Mouse (Mus musculus): Measurements from ENCODE around the gene Galnt2. TPM values are rescaled to one million over a fixed set of nuclear protein-coding genes. Genes with fewer than 3 reads are reported as not detected.

Galnt2 gene
- total RNA-seq, 2 experiments from 2014 or later, result 91.8 to 106 TPM

DNA sequence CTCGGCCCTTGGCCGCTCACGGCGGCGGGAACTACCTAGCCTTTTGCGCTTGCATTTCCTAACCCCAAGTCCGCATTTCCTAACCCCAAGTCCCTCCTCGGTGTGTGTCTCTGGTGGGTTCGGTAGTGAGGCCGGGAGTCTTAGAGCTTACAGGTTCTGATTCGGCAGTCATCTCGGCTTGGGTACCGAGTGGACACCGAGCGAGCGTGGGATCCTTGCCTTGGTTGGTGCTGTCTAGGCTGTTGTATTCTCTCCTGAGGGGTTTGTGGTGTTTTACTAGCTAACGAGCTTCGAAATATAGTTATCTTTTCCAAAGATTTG, 1.0 kb downstream of the Galnt2 start:
- DNase-seq, result no peak
- intact Hi-C loops (cut with DNase I), result loop anchor here (5.0 kb wide), 3 partner anchors 115 to 180 kb away; no protein-coding TSS in a partner anchor

DNA sequence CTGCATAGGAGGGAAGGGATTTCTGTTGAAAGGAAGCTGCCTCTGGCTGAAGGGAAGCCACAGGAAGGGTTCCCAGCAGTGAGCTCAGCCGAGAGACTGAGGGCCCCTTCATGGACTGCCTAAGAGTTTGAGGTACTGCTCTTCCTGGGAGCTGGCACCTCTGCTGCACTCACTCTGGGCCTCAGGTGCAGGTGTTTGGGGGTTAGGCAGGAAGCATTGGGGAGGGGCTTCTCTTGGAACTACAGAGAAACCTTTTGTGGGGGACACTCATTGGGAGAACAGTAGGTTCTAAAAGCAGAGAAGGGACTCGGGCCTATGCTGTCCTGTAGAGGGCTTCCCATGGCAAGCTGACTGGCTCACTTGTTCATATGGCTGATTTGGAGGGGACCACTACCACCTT, 3.3 kb downstream of the Galnt2 start:
- intact Hi-C loops (cut with DNase I), result loop anchor here (5.0 kb wide), 3 partner anchors 113 to 182 kb away; no protein-coding TSS in a partner anchor

DNA sequence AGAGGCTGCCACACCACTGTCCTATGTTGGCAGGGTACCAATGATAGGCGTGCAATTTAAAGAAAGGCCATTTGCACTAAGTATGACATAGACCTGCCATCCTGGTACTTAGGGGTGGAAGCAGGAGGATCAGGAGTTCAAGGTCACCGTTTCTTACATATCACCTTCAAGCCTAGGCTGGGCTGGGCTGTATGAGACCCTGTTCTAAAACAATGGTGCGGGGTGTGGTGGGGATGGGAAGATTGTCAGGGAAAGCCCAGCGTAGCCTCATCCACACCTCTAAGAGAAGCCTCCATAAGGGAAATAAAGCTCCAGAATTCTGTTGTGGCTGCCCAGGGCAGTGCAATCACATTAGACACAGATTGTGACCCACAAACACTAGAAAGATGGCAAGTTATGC, 4.3 kb downstream of the Galnt2 start:
- no peak for DNase-seq
- intact Hi-C loops (cut with DNase I), result no loop called here

More for the DNA sequence above, 3.3 kb downstream of the Galnt2 start:
- no peak for DNase-seq

DNA sequence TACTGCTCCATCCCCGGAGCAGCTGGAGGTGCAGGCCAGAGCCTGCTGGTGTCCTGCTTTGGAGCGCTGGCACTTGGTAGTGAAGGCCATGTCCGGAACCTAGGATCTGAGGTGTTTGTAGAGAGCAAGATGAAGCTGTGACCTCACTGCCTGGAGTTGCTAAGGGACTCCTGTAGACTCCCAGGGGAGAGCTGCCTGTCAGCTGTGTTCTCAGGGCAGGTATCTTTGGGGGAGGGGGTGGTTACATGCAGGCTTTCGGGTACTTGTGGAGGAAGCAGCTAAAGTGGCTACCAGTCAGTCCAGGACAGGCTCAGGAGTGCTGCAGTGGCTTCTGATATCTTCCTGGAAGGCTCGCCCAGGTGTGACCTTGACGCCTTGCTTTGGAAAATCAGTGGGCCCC, 8.2 kb downstream of the Galnt2 start:
- intact Hi-C loops (cut with DNase I), result no loop called here

DNA sequence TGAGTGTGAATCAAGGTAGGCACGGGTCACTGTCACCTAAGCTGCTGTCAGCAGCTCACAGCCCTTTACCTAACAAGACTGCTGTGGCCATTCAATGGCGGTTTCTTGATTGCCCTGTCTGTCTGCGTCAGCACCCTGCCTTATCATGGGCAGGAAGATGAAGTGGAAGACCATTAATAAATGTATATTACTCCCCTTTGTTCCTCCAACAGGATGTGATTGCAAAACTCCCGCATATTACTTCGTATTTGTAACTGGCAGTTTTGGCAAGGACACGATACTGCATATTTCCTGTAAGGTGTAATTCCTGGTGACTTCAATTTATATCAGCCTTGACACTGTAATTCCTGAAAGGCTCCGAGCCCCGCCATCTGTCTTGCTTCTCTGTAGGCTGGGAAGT, 9.7 kb downstream of the Galnt2 start:
- DNase-seq, result no peak
- intact Hi-C loops (cut with DNase I), result no loop called here

More for the DNA sequence above, 8.2 kb downstream of the Galnt2 start:
- DNase-seq, result no peak

DNA sequence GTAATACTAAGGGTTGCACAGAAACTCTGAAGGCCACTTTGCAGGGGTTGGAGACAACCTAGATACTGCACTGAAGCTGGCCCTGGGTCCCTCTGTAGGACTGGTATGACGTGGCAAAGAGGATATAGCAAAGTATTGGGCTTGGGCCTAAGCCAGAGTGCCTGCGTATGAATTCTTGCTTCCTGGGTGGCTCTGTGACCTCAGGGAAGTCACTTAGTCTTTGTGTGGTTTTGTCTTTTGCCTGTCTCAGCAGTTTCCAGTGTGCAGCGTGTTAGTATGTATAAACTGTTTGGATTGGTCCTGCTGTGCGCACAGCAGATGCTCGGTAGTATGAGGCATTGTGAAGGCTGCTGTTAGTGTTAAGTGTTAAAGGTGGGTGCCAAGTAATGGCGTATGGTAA, 11.0 kb downstream of the Galnt2 start:
- intact Hi-C loops (cut with DNase I), result no loop called here
- no peak for DNase-seq

DNA sequence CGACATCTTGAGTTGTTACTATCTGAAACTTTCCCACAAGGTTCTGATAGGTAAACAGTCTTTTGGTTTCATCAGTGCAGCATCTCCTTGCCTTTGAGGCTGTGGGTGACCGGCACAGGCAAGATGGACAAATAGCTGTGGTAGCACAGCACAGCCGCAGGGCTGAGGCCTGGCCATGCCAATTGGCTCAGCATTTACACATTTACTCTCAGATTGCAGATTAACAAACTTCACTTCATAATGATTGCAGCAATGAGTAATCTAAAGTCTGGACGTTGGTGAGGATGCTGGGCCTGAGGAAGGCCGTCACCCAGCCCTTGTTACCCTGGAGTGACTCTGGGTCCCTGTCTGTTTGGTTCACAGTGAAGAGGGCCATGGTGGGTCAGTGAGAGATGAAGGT, 11.7 kb downstream of the Galnt2 start:
- intact Hi-C loops (cut with DNase I), result no loop called here
- DNase-seq, result no peak

DNA sequence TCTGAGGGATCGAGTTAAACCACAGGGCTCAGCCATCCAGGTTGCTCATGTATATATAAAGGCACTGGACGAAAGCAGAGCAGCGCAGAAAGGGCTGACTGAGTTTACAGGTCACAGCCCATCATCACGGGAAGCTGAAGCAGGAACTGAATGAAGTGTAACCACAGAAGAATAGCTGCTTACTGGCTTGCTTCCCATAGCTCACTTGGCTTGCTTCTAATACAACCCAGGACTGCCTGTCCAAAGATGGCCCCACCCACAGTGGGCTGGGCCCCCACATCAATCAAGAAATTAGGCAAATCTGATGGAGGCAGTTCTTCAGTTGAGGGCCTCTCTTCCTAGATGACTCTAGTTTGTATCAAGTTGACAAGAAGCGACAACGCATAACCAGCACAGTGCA, 16.4 kb downstream of the Galnt2 start:
- intact Hi-C loops (cut with DNase I), result no loop called here
- no peak for DNase-seq

DNA sequence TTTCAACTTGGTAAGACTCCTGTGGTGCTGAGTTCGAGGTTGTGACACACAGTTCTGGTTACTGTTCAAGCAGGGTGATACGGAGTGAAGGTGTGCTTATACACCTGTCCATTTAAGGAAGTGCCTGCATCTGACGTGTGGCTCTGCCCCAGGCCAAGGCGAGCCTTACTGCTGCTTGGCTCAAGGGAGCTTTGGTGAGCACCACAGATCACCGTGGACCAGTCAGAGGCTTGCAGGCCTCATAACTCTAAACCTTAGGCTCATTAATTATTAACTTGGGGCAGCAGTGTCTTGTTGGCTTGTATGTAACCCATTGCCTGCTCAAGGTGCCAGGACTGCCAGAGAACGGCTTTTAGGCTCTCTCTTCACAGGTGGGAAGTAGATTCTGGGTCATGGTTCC, 17.5 kb downstream of the Galnt2 start:
- intact Hi-C loops (cut with DNase I), result no loop called here
- DNase-seq, result no peak

DNA sequence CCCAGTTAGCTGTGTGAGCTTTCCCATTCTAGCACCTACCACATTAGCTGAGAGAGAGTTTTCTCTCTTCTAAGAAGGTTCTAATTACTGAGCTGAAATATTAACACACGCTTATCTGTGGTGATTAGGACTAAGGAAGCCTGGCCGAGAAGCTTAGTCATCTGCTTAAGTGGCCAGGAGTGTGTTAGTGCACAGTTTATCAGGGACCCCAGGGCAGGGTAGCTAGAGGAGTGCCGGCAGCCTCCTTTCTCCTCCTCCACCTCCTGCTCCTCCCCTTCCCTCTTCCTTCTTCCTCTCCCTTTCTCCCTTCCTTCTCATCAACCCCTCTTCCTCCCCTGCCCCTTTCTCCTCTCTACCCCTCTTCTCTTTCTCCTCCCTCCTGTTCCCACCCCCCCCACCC, 19.1 kb downstream of the Galnt2 start:
- no peak for DNase-seq
- intact Hi-C loops (cut with DNase I), result no loop called here

DNA sequence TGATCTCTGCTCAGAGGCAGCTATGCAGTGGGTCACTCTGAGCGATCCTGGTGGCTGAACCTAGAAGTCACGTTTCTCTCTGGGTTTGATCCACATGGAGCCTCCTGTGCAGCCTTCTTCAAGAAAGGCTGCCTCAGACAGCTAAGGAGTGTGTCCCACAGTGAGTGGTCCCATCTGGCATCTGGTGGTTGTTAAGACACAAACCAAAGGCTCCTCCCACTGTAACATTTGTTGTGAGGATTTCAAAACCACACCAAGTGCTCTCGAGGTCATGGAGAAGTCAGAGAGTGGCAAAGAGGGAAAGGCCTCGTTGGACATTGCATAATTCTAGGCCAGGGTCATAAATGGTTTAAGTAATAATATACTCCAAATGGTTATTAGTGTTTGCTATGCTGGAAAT, 19.6 kb downstream of the Galnt2 start:
- intact Hi-C loops (cut with DNase I), result no loop called here

DNA sequence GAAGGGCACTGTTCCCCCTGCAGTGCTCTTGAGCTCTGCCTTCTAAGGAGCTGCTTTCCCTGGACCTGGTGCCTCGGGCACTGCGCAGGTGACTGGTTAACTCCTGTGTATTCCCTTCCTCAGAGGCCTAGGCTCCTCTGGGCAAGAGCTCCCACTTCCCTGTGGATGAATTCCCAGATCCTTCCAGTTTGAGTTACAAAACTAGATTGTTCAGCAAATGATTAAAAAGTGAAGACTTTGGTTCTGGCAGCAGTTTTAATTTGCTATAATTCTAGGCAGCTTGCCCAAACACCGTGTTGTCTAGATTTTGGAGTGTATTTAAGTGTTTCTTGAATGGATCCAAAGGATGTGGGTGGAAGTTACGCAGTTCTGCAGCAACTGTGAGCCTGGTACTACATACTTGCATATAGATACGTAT, 21.4 kb downstream of the Galnt2 start:
- intact Hi-C loops (cut with DNase I), result no loop called here
- DNase-seq, result no peak

More for the DNA sequence above, 19.6 kb downstream of the Galnt2 start:
- DNase-seq, result no peak

DNA sequence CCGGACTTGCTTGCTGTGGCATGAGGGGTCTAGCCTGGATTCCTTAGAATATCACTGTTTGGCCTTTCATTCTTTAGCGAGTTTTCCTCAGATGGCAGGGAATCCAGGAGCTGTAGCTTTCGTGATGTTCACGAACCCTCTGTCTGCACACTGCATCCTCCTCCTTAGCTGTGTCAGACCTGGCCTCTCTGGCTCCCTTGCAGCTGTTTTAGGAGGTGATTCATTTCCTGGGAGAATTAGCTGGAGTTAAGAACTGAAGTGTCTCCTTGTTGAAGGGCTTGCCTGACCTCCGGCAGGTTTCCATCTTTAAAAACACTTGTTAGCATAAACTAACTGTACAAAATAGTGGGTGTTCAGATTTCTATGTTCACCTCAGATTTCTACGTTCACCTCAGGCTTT, 22.7 kb downstream of the Galnt2 start:
- DNase-seq, result no peak
- intact Hi-C loops (cut with DNase I), result no loop called here

DNA sequence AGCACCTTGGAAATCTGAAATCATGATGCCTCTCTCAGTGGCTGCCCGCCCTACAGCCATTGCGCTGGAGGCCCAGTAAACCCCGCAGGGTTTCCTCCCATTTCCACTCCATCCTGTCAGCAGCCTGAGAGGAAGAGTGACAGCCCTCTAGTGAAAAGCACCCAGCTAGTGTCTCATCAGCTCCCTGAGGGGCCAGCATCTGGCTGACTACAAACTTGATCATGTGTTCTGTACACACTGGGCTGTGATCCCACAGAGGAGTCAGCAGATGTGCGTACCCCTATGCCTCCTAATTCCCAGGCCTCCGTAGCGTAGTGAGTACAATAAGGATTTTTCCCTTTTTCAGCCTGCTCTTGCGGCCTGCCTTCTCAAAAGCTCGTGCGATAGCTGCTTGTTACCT, 25.6 kb downstream of the Galnt2 start:
- intact Hi-C loops (cut with DNase I), result no loop called here
- DNase-seq, result no peak

DNA sequence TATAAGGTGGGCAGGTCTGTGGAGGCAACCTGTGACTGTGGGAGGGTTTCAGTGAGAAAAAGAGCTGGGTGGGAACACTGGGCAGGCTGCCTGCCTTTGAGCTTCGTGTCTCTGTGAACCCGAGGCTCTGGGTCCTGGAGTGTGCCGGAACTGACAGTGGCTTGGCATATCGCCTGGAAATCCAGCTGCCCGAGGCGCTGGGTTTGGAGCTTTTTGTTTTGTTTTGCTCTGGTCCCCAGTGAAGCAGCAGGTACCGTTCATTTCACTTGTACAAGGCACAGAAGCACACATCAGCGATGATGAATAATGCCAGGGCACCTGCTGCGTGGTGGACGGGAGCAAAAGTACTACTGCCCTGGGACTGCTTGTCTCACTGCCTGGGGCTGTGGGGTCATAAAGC, 26.2 kb downstream of the Galnt2 start:
- peak; percentile 84 for DNase-seq
- intact Hi-C loops (cut with DNase I), result no loop called here

DNA sequence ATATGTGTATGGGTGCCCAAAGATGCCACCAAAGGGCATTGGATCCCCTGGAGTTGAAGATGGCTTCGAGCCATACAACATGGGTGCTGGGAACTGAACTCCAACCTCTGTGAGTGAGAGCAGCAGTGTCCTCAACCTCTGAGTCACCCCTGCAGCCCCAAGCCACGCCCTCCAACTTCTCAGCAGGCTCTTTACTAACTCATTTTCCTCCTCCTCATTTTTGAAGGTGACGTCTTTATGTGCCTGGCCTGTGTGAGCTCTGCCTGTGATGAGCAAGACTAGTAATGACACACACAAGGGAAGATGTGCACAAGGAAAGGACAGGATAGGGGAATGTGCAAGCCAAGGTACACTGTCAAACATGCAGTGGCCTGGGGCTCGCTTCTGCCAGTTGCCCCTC, 28.0 kb downstream of the Galnt2 start:
- intact Hi-C loops (cut with DNase I), result no loop called here
- DNase-seq, result no peak

DNA sequence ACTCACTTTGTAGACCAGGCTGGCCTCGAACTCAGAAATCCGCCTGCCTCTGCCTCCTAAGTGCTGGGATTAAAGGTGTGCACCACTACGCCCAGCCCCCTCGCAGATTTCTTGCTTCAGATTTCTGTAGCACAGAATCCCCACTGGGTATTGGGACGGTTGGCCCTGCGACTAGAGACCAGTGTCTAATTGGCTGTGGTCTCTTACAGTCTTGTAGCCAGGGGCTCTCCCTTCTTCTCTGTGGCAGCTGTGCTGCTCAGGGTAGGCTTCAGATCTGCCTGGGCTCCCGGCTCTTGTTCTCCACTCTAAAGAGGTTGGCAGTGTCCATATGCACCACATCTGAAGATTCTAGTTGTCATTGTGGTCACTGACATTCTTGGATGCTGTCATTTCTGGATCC, 28.7 kb downstream of the Galnt2 start:
- no peak for DNase-seq
- intact Hi-C loops (cut with DNase I), result no loop called here

DNA sequence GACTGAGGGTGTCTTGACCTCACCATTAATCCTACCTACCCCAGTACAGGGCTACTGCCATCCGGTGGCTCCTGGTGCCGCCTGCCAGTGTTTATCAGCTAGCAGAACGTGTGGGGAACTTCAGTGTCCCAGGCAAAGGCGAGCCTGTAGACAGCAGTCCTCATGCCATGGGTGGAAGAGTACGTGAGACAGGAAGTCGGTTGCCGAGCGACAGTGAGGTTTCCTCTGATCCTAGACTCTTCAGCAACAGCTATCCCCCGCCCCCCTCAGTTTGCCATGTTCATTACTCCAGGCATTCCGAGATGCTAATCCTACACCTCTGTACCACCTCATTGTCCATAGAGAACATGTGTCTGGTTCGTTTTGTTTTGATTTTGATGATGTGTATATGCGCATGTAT, 29.2 kb downstream of the Galnt2 start:
- intact Hi-C loops (cut with DNase I), result no loop called here
- no peak for DNase-seq

DNA sequence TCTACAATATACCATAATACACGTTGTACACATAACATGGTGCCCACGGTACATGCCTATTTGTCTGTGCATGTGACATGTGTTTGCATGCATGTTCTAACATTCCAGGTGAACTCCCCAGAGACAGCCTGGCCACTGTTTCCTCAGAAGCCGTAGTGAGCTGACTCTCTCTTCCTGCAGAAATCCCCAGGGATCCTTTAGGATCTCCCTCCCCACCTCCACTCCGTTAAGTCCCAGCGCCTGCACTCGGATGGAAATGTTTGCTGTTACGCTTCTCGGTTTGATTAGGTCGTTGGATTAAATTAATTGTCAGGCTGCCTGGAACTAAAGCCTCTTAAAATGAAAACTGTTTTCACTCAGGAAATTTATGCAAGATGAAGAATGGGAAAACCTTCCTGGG, 31.9 kb downstream of the Galnt2 start:
- intact Hi-C loops (cut with DNase I), result no loop called here
- no peak for DNase-seq

DNA sequence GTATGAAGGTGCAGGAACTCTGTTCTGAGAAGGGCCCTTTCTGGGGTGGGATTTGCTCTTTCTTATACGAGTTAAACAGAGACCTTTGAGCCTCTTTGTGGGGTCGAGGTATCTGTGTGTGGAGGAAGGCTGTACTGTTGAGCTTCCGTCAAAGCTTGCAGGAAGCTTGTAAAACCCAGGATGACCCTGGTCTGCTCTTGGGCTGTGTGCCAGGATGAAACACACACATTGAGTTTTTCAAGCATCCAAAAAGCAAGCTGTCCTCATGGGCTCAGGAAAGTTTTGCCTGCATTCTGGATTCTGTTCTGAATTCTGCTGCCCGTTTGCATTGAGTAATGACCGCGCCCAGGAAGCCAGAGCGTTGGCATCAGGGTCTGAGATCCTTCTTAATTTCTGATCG, 32.8 kb downstream of the Galnt2 start:
- intact Hi-C loops (cut with DNase I), result no loop called here
- no peak for DNase-seq

DNA sequence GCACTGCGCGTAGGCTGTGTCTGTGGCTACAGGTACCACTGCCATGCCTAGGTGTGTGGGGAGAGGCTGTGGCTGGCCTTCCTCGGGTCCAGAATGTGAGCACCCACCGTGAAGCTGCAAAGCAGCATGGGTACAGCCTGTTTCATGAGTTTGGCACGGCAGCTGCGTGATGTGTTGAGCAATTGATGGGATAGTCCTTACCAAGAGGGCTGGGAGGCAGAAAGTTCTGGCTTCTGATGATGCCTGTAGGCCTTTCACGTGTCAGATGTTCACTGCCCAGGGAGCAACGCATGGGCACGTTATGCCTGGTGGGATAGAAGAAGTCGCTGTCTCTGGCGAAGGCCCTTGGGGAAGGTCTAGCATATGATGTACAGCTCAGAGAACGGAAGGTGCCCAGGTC, 33.5 kb downstream of the Galnt2 start:
- intact Hi-C loops (cut with DNase I), result no loop called here
- no peak for DNase-seq

DNA sequence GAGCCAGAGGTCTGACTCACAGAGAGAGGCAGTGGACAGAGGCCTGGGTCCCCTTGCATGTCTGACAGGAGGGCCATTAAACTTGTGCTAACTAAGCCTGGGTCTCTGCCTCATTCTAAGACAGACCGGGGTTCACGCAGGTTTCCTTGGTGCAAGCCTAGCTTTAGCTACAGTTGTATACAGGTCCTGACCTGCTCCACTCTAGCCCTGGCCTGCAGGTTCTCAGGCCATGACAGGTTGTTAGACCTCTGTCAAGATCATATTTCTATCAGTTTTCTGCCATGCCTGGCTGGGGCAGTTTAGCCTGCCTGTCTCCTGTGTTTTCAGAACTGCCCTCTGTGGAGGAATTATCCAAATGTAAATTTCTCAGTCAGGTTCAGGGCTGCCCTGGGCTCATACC, 33.9 kb downstream of the Galnt2 start:
- intact Hi-C loops (cut with DNase I), result no loop called here
- no peak for DNase-seq

DNA sequence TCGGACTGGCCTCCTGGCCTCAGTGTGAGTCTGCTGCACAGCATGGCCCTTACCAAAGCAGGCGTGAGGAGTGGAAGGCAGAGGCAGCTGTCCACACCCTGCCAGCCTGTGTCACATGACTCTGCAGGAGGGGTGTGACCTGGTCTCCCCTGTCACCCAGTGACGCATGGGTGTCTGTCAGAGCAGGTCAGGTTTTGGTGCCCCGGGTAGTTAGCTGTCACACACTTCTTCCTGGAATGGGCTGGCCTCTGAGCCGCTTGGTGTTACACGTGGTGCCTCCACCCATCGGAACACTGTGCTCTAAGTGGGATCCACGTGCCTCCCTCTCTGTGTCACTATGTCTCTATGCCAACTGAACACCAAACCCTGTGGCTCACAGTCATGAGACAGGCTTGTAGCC, 34.6 kb downstream of the Galnt2 start:
- intact Hi-C loops (cut with DNase I), result no loop called here
- no peak for DNase-seq

DNA sequence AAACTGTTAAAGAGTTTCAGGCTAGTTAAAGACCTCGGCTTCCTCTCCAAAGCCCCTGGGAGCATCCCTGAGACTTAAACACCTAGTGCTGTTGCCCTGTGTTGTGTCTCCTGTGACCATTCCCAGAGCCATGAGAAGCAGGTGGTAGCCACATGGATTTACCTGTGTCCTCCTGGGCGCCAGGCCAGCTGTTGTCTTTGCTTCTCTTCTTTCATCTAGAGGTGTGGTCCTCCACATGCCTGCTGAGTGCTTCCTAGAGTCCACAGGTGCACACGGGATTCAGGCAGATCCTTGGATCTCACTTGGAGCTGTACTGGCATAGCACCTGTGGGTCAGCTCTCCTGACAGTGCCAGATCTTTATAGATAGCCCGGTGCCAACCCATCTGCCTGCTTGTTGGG, 36.0 kb downstream of the Galnt2 start:
- intact Hi-C loops (cut with DNase I), result no loop called here
- DNase-seq, result no peak

Data from left cerebral cortex, postnatal 4 days (tissue).